Mouse (Mus musculus) fibroblast of lung, adult 2 months (primary cell): ENCODE data around the gene Bloc1s3.

Experiments used
- DNase-seq: peaks from one replicate; pipeline ENCODE4 v3.0.0-alpha.2; 2011; ENCODE audit warnings: low read depth

The Bloc1s3 gene

DNA sequence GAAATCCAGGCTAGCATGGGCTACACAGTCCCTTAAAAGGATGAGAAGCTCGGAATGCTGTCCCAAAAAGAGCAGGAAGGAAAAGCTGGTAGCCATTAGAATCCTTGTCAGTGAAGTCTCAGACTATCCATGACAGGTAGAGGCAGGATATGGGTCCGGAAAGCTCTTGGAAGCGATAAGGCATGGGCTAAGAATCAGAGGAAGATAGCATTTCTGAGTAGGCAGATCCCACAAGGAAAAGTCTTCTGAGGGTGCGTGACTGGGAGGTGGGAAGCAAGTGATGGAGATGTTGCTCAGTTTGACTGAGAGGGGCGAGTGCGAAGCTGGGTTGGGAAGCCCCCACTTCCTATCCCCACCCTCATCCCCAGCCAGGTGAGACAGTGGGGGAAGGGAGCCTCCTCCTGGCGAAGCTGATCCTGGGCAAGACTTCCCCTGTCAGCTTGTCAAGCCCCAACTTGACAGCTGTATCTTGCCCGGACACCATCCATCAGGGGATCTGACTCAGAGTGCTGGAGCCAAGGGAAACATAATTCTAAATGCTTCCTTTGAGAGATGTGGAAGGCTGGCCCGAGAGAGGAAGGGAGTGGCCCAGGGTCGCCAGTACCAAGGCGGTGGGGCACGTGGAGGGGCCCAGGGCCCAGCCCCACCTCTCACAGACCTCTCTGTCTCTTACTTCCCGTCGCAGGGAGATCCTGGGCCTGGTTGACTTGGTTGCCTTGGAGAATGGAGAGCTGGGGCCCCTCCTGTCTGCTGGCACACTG lies 30.4 kb downstream of the Bloc1s3 start:
- DNase-seq = no peak

DNA sequence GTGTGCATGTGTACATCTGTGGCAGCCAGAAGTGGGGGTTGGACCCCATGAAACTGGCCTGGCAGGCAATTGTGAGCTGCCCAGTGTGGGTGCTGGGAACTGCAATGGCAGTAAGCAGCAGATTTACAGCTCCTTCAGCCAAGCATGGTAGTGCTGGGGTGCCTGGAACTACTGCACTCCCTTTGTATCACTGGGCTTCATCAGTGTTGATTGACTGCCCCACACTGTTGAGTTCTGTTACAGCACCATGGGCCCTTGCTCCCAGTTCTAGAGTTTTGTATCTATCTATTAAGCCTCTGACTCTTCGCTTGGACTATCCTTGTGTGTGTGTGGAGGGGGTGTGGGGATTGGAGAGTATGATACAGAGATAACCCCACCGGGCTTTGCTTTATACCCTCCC lies 31.1 kb downstream of the Bloc1s3 start:
- no peak for DNase-seq

DNA sequence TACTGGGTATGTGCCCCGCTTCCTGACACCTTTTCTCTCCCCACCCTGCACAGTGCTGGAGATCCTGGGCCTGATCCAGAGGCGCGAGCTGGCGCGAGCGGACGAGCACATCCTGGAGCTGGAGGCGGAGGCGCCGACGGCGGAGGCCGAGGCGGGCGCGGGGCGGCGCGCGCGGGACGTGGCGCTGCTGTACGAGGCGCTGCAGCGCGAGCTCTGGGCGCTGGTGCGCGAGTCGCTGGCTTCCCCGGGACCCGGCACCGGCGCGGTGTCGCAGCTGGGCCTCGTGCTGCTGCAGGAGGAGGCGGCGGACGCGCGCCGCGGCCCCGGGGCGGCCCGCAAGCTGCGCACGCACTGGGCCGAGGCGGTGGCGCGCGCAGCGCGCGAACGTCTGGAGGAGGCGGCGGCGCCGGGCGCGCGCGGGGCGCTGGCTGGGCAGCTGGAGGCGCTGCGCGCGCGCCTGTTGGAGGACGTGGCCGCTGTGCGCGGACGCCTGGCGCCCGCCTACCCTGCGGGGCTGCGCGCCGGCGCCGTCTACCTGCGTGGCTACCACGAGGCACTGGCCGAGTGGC lies 34.2 kb downstream of the Bloc1s3 start:
- no peak for DNase-seq

- no peak for DNase-seq
Measured at GRCm38 (mm10) chr7:19472403-19472802, 35.8 kb downstream of the Bloc1s3 start.

DNA sequence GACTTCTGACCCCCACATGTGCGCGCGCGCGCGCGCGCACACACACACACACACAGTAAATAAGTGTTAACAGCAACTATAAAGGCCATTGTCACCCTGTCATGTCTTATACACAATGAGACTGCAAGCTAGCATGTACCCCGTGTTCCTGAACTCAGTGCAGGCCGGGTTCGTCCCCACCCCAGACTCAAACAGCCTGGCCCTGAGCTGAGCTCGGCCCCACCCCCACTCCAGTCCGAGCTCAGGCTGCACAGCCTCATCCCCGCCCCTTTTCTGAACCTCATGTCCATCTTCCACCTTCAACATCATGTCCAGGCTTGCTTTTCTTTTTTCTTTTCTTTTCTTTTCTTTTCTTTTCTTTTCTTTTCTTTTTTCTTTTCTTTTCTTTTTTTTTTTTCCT lies 37.9 kb downstream of the Bloc1s3 start:
- no peak for DNase-seq

DNA sequence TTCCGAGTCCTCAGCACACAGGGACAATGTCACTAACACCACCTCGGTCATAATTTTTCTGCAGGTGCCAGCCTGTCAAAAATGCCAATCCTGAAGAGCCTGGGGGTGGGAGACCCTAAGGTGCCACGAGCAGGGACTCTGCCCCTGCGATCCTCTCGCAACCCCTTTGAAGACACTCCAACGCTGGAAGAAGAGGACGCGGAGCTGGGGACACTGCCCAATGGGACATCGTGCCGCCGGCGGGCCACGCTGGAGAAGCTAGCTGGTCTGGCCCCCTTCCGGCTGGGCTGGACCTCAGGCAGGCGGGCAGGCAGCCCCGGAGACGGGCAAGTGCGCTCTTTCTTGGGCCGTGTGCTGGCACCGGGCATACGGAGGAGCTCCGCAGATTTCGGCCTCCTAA lies 38.8 kb downstream of the Bloc1s3 start:
- no peak for DNase-seq

DNA sequence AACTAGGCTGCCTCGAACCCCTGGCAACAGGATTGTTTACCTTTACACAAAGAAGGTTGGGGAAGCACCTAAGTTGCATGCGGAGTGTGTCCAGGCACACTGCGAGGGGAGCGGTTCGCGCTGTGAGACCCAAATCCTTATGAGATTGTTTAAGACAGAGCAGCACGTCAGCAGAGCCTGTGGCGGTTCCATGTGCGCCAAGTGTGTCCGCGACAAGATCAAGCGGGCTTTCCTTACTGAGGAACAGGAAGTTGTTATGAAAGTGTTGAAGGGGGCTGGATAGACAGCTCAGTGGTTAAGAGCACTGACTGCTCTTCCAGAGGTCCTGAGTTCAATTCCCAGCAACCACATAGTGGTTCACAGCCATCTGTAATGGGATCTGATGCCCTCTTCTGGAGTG lies 39.9 kb downstream of the Bloc1s3 start:
- no peak for DNase-seq

DNA sequence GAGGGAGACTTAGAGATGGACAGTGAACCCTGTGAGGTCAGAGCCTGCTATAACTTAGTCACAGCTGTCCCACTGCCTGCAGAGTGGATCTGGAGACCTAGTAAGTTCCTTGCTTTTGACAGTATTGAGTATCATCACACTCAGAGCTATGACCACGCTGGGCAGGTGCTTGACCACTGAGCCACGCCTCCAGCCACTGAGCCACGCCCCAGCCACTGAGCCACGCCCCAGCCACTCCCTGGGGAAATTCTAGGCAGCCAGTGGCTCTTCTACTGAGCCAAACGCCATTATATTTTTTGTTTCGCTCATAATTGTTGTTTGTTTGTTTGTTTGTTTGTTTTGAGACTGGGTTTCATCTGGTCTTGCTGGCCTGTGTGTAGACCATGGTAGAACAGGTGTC lies 40.5 kb downstream of the Bloc1s3 start:
- DNase-seq = no peak

DNA sequence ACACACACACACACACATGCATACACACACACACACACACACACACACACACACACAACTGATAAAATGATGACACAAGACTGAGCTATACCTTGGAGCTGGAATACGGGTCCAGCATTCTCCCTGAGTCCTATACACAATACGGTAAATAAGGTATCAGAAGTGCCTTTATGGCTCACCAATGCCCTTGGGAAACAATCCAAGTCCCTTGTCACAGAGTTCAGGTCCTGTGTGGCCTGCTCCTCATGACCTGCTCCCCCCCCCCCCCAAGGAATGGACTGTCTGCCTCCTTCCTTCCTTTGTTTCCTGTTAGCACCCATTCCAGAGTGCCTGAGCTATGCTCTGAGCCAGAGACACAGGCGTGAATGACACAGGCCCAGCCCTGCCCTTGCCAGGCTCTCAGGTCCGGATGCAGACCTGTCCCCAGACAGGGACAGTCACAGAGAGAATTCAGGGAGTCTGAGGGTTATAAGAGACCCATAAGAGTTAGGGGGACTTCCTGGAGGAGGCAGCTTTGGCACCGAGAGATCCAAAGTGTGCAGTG lies 41.5 kb downstream of the Bloc1s3 start:
- no peak for DNase-seq

DNA sequence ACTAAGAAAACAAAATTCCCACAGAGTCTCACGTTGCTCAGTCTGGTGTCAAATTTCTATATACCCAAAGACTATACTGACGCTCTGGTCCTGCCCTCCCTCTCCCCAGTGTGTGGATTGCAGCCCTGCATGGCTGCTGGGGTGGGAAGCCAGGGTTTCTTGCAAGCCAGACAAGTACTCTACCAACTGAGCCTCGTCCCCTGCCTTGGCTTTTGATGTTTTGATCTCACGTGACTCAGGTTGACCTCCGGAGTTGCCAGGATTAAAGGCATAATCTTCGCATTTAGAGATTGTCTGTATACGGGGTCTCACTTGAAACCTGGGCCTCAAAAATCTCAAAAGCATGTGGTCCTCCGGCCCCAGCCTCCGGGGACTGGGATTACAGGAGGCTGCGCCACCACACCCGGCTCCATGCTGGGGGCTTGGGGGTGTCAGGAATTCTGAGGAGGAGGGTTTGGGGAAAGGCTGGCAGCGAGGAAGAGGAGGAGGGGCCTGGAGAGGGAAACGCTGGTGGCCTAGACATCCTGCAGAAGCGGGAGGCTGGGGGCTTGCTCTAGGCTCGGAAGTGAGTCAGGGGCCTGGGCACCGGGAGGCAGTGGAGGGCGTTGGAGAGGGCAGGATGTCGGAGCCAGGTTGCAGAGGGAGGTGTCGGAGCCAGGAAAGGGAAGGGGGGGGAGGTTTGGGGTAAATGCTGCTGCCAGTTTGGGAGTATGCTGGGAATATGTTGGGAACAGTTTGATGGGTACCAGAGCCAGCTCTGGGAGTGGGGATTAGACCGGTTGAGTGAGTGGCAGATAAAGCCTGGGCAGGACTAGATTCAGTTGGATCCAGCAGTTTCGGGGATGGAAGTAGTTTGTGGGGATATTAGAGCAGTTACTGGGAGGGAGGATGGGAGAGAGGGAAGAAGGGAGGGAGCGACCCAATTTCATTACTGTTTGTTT lies 43.5 kb downstream of the Bloc1s3 start:
- DNase-seq = no peak

GRCm38 (mm10) chr7:19462884-19463381 lies 45.2 kb downstream of the Bloc1s3 start, which contains the start of gene Exoc3l2:
TSS of gene Exoc3l2 (plus strand) at chr7:19463331.
- no peak for DNase-seq

- no peak for DNase-seq
Measured at GRCm38 (mm10) chr7:19462443-19462842, 45.7 kb downstream of the Bloc1s3 start.

GRCm38 (mm10) chr7:19461488-19461887 lies 46.7 kb downstream of the Bloc1s3 start:
- DNase-seq = no peak

GRCm38 (mm10) chr7:19460500-19460899 lies 47.7 kb downstream of the Bloc1s3 start:
- no peak for DNase-seq

DNA sequence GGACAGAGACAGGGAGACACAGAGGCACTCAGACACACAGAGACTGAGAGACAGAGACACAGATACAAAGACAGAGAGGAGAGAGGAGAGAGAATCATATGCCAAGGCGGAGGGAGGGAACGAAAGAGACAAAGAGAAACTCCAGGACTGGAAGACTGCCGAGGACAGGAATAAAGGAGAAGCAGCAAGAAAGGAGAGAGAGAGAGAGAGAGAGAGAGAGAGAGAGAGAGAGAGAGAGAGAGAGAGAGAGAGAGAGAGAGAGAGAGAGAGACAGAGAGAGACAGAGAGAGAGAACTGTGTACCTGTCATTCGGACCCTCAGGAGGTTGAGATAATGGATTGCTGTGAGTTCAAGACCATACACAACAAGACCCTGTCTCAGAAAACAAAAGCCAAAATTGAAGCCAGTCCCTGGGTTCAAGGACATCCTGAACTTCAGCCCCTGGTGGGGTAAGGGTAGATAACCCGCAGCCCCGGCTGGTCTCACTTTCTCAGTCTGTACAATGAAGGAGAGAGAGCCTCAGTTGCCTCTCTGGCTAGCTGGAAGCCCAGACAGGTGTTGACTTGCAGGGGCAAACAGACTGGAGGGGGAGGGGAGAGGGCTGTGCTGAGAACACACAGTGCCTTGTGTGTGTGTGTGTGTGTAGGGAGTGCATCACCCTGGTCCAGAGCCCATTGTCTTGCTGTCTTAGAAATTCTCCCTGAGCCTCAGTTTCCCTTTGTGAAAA lies 48.9 kb downstream of the Bloc1s3 start:
- no peak for DNase-seq

- no peak for DNase-seq
Measured at GRCm38 (mm10) chr7:19458591-19459111, 49.5 kb downstream of the Bloc1s3 start, which contains the start of gene Mark4. TSS of gene Mark4 (minus strand) at chr7:19458821.

- DNase-seq = no peak
Measured at GRCm38 (mm10) chr7:19458072-19458486, 50.1 kb downstream of the Bloc1s3 start.

- DNase-seq = no peak
Measured at GRCm38 (mm10) chr7:19457414-19458071, 50.6 kb downstream of the Bloc1s3 start.

- no peak for DNase-seq
Measured at GRCm38 (mm10) chr7:19456628-19457027, 51.5 kb downstream of the Bloc1s3 start.

GRCm38 (mm10) chr7:19455819-19456495 lies 52.2 kb downstream of the Bloc1s3 start:
- no peak for DNase-seq
